Mouse (Mus musculus) embryonic stem cell, embryonic (primary cell): ENCODE results near the gene Tns2.

Experiments used
- CTCF ChIA-PET, 4 experiments: fragments of 300-600 bp in 2 of 4; fragments of 350-600 bp in 2 of 4; sonication (Branson Sonifier 250); formaldehyde crosslinking; loops; one replicate each; lab custom pipeline; 2022; ENCODE audit warnings: inconsistent platforms in 2 of 4; lab: Charles Lee
- POLR2A ChIA-PET, 4 experiments: fragments of 300-600 bp in 2 of 4; fragments of 350-600 bp in 2 of 4; sonication (Branson Sonifier 250); formaldehyde crosslinking; loops; one replicate each; lab custom pipeline; 2022; ENCODE audit warnings: antibody characterized with exemption in 4 of 4, inconsistent platforms in 1 of 4; lab: Charles Lee

Gene Tns2

DNA sequence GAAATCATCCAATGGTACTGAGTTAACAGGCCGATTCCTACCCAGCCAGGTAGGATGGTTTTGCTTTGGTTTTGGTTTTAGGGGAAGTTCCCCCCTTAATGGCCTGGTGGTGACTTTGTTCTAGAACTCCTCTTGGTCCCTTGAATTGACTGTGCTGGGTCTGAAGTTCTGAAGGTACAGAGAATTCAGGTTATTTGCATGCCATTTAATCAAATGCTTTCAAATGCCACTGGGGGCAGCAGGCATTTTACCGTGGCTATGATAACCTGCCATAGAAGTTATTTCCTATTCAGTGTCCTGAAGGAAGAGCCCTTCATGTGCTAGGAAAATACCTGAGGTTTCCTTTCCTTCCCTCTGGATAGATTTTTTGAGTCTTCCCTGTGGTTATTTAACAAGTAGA, 19.8 kb upstream of the Tns2 start:
- CTCF ChIA-PET: interaction anchor here in 3 of 4 experiments (0.6 to 2.6 kb wide), 11 partner anchors 9 to 825 kb away, joined by 3 to 7 read pairs (median 4); partner anchors contain the start of genes Tns2 (in 2 of the 3) and Spryd3 (in 1 of the 3)
- POLR2A ChIA-PET: interaction anchor here (0.8 to 4.7 kb wide), 25 partner anchors 8 to 391 kb away, joined by 3 to 125 read pairs (median 5); partner anchors contain the start of genes Spryd3 (in 3 of the 4), Tns2 (in 2 of the 4), Eif4b (in 1 of the 4) and Espl1 (in 1 of the 4)

DNA sequence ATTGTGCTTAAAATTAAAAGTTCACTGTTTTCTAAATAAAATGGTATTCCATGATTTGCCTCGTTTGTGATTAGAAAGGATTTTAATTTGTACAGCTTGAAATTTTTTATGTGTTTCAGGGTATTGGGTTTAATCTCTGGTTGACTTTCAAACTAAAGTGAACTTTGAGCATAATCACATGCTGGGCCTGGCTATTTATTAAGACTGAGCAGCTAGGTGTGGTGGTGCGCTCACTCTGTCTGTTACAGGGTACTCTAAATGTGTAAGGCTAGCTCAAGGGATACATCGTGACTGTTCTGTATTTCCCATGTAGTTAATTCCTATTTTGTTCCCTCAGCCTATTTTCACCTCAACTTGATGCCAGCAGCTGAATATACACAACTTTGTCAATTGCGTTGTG, 18.1 kb upstream of the Tns2 start:
- POLR2A ChIA-PET: interaction anchor here (0.7 to 4.7 kb wide), 31 partner anchors 7 to 389 kb away, joined by 3 to 125 read pairs (median 5); partner anchors contain the start of genes Eif4b (in 3 of the 4), Tns2 (in 3 of the 4), Mfsd5 (in 1 of the 4) and Soat2 (in 1 of the 4)
- CTCF ChIA-PET: interaction anchor here in 3 of 4 experiments (0.6 to 1.9 kb wide), 10 partner anchors 12 to 78 kb away, joined by 3 to 9 read pairs (median 3); partner anchors contain the start of genes Krt8 (in 1 of the 3), Soat2 (in 1 of the 3) and Tns2 (in 1 of the 3)

DNA sequence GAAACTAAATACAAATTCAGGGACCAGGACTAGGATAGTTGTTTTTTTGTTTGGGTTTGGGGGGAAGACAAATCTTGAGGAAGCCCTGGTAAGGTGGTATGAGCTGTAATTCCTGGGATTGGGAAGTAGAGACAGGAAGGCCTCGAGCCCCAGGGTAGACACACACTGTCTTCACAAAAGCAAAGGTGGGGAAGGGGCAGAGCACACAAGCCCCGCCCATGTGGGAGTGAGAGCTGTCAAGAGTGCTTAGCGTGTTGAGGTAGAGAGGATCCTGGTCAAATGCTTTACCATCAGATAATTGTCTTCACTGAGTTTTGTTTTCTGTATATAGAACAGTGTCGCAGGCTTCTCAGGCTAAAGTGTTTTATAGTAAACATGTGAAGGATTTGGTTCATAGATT, 17.2 kb upstream of the Tns2 start:
- ChIA-PET POLR2A (interaction anchor here in 3 of 4 experiments (0.6 to 4.7 kb wide), 22 partner anchors 8 to 322 kb away, joined by 3 to 125 read pairs (median 6); partner anchors contain the start of genes Eif4b (in 2 of the 3), Mfsd5 (in 1 of the 3), Soat2 (in 1 of the 3) and Sp1 (in 1 of the 3)), CTCF (interaction anchor here in 3 of 4 experiments (0.6 to 1.9 kb wide), 9 partner anchors 11 to 842 kb away, joined by 3 to 9 read pairs (median 4); partner anchors contain the start of genes Krt8 (in 1 of the 3), Soat2 (in 1 of the 3) and Tns2 (in 1 of the 3))

DNA sequence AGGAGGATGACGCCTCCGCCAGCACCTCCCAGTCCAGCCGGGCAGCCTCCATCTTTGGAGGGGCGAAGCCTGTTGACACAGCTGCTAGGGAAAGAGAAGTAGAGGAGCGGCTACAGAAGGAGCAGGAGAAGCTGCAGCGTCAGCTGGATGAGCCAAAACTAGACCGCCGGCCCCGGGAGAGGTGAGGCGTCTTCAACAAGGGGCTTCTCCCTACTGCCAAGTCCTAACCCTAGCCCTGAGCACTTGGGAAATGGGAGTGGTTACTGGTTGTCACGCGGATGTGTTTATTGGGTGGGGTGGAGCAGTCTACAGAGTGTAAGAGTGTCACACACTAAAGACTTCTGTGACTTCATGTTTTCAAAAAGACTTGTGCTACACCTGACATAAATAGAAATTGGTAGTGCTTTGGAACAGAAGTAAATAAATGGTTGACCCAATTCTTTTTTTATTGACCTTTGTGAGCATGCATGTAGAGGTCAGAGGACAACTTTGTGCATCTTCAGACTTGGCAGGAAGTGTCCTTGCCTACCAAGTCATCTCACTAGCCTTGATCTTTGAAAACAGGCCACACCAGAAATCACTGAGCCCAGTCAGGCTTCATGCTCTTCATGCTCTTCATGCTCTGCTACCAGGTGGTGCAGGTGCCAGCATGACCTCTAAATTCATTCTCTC, 10.2 kb upstream of the Tns2 start:
- POLR2A ChIA-PET: interaction anchor here in 2 of 4 experiments (0.6 to 11.3 kb wide), 8 partner anchors 9 to 855 kb away, joined by 3 to 127 read pairs (median 14); partner anchors contain the start of genes Spryd3 (in 1 of the 2) and Tns2 (in 1 of the 2)
- CTCF ChIA-PET: interaction anchor here in 3 of 4 experiments (0.6 to 1.8 kb wide), 3 partner anchors 10 to 135 kb away, joined by 3 to 6 read pairs (median 3); partner anchors contain the start of gene Tns2 (in 1 of the 3)

DNA sequence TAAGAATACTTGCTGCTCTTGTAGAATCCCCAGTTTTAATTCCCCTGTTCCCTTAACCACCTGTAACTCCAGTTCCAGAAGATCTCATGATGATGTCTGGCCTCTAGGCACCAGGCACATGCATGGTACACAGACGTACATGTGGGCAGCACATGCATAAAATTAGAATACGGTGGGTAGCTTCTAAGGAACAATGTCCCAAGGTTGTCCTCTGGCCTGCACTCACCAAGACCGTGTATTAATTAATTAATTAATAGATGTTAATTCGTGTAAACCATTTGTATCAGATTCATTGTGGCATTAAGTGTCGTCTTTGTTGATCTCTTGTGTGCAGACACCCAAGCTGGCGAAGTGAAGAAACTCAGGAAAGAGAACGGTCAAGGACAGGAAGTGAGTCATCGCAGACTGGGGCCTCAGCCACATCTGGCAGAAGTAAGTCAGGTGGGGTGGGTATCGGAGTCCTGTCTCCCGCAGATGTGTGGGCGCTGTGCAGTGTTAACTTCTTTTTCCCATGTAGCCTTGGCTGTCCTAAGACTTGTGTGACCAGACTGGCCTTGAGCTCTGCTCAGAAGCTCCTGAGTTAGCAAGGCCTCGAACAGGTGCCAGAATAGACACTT, 9.0 kb upstream of the Tns2 start:
- ChIA-PET POLR2A (interaction anchor here in 2 of 4 experiments (0.5 to 11.3 kb wide), 11 partner anchors 9 to 795 kb away, joined by 3 to 127 read pairs (median 4); partner anchors contain the start of genes Tns2 (in 2 of the 2) and Eif4b (in 1 of the 2)), CTCF (interaction anchor here in 2 of 4 experiments (1.0 to 2.7 kb wide), 4 partner anchors 9 to 34 kb away, joined by 3 to 10 read pairs (median 5); partner anchors contain the start of gene Tns2 (in 1 of the 2))

DNA sequence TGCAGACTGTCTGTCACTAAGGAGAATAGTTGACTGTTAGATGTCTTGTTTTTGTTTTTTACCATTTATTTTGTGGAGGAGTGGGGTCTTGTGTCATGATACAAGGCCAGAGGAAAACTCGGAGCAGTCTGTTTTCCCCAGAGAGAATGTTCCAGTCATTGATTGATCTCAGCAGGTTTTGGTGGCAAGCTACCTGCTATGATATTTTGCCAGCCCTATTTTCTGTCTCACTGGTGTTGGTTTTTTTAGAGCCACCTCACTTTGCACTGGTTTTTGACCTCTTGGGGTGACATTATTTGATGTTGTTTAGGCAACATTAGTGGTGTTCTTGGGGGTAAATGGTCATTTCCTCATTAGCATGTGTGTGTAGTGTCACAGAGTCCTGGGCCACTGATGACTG, 8.5 kb upstream of the Tns2 start:
- CTCF ChIA-PET: interaction anchor here in 3 of 4 experiments (0.6 to 2.7 kb wide), 7 partner anchors 9 to 851 kb away, joined by 3 to 10 read pairs (median 4); partner anchors contain the start of genes Spryd3 (in 1 of the 3) and Tns2 (in 1 of the 3)
- POLR2A ChIA-PET: interaction anchor here in 3 of 4 experiments (0.5 to 11.3 kb wide), 14 partner anchors 7 to 795 kb away, joined by 3 to 127 read pairs (median 4); partner anchors contain the start of genes Tns2 (in 2 of the 3), Eif4b (in 1 of the 3) and Mfsd5 (in 1 of the 3)

DNA sequence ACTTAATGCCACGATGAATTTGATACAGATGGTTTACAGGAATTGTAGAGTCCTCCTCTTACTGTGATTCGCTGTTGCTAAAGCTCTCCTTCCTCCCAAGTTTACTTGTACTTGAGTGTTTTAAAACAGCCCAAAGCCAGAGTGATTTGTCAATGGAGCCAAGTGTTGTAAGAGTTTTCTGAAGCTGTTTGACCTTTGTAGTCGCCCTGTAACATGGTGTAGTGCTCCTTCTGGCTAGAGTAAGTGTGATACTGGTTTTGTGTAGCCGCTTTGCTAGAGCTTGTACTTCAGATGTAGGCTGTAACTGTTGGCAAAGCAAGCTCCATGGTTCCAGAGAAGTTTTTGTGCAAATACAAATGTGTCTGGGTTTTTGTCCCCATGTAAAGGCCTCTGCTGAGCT, 8.0 kb upstream of the Tns2 start:
- POLR2A ChIA-PET: interaction anchor here (0.6 to 11.3 kb wide), 20 partner anchors 6 to 393 kb away, joined by 3 to 127 read pairs (median 4); partner anchors contain the start of genes Tns2 (in 2 of the 4), Csad (in 1 of the 4), Eif4b (in 1 of the 4) and Mfsd5 (in 1 of the 4)

DNA sequence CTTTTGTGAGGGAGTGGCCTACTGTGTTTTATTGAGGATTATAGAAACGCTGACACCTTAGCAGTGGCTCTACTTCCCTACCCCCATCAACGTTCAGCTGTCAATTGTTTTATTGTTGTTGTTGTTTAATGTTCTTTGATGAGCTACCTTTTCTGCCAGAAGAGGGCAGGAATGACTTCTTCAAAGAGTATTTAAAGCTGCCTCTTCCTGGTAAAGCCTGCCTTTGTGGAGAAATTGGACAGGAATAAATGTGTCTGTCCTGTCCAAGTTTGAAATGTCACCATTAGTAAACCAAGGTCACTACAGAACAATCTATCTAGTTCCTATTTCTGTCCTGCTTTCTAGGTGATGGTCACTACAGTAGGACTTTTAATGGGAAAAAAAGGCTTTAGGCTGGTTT, 6.1 kb upstream of the Tns2 start:
- CTCF ChIA-PET: interaction anchor here in 2 of 4 experiments (0.6 to 2.1 kb wide), 8 partner anchors 12 to 223 kb away, joined by 3 to 13 read pairs (median 4); no protein-coding TSS in a partner anchor
- POLR2A ChIA-PET: interaction anchor here in 2 of 4 experiments (1.3 to 11.3 kb wide), 11 partner anchors 8 to 80 kb away, joined by 3 to 127 read pairs (median 10); partner anchors contain the start of gene Eif4b (in 1 of the 2)

More for the DNA sequence above, 8.0 kb upstream of the Tns2 start:
- CTCF ChIA-PET: interaction anchor here in 3 of 4 experiments (0.5 to 2.7 kb wide), 10 partner anchors 9 to 851 kb away, joined by 3 to 10 read pairs (median 4); partner anchors contain the start of genes Spryd3 (in 1 of the 3) and Tns2 (in 1 of the 3)

DNA sequence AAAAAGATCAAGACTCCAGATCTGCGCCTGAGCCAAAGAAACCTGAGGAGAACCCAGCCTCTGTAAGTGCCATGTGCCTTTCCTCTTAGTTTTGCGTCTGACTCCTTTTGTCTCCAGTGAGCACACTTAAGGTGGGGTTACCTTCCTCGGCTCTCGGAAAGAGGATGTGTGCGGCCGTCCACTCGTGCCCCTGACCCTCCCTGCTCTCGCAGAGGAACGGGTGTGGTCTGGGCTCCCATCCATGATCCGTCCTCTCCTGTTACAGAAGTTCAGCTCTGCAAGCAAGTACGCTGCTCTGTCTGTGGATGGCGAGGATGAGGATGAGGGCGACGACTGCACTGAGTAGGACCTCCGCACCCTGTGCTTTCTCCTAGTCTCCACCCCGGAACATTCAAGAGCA, 5.2 kb upstream of the Tns2 start:
- ChIA-PET CTCF (interaction anchor here in 2 of 4 experiments (0.6 to 2.1 kb wide), 4 partner anchors 12 to 152 kb away, joined by 3 to 13 read pairs (median 4); no protein-coding TSS in a partner anchor), POLR2A (interaction anchor here in 3 of 4 experiments (1.1 to 11.3 kb wide), 9 partner anchors 8 to 22 kb away, joined by 3 to 127 read pairs (median 10); partner anchors contain the start of gene Eif4b (in 1 of the 3))

DNA sequence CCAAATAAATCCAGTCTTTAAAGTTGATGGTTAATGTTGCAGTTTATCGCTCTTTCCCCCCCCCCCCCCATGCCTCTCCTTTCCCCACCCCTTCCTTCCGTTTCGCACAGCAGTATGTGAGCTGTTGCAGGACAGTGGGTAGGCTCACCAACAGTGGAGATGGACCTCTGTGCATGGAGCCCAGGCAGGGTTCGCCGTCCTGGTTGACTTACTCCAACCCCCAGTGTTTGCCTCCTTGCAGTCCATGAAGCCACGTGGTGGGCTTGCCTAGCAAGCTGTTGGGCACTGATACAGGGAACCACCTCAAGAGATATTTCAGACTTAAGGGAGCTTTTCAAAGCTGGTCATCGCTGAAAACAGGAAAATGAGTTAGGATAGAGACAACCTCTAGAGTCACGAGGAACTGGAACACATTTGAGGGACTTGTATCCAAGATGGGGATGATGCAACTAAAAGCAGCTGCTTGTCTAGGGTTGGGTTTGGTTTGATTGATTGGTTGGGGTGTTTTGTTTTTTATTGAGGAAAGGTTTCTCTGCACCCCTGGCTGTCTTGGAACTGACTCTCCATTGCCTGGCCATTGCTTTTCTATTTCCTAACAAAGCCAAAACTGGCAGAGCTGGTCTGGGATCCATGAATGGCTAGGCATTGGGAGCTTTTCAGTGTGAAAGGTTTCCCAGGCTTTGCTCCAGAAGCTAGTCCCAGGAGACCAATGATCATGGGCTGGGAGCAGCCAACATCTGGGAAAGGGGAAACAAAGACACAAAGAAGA, 2.9 kb upstream of the Tns2 start:
- CTCF ChIA-PET: interaction anchor here (0.7 to 3.6 kb wide), 7 partner anchors 10 to 113 kb away, joined by 3 to 22 read pairs (median 4); no protein-coding TSS in a partner anchor
- POLR2A ChIA-PET: interaction anchor here (0.6 to 9.8 kb wide), 21 partner anchors 8 to 574 kb away, joined by 3 to 112 read pairs (median 5); partner anchors contain the start of genes Eif4b (in 2 of the 4) and Soat2 (in 1 of the 4)

DNA sequence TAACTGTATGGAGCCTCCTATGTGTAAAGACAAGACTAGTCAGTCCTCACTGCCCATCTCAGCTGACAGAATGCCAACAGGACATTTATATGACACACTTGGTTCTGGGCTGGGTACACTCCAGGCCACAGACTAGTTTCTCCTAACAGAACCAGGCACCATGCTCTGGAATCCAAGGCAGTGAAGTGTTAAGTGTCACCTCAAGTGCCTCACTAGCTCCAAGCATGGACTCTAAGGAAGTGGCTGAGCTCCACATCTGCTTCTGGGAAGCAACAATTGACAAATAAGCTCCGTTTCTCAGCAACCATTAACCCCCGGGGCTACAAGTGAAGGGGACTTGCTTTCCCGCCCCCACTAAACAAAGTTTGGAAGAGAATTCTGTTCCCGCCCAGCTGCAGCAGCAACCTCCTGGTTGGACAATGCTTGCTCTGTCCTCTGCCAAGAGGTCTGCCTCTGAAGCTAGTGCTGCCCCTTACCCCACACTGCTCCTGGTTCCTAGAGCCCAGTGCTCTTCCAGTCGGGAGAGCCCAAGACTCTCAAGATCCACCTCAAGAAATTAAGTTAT, 2.1 kb upstream of the Tns2 start:
- ChIA-PET POLR2A (interaction anchor here (0.8 to 9.8 kb wide), 20 partner anchors 7 to 573 kb away, joined by 3 to 112 read pairs (median 6); partner anchors contain the start of genes Eif4b (in 2 of the 4) and Soat2 (in 1 of the 4)), CTCF (interaction anchor here (0.5 to 3.6 kb wide), 10 partner anchors 9 to 420 kb away, joined by 3 to 31 read pairs (median 5); no protein-coding TSS in a partner anchor)

DNA sequence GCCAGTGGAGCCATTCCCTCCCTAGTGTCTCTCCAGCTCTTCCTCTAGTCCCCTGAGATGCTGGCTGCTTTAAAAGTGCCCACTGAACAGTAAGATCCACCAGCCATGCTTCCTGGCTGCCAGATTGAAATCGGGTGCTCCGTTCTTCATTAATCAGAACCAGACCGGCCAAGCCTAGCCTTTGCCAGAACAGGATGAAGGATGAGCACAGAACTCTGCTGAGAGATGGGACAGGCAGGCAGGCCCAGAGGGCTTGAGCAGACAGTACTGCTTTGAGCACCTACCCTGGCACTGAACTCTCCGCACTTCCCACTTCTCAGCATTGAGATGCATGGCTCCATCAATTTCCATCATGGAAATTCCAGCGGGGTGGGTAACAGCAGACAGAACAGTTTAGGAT, 953 bp upstream of the Tns2 start:
- CTCF ChIA-PET: interaction anchor here (0.6 to 3.6 kb wide), 12 partner anchors 8 to 1047 kb away, joined by 3 to 31 read pairs (median 6); partner anchors contain the start of gene Spryd3 (in 1 of the 4)
- POLR2A ChIA-PET: interaction anchor here (0.8 to 9.8 kb wide), 22 partner anchors 8 to 843 kb away, joined by 3 to 112 read pairs (median 6); partner anchors contain the start of genes Eif4b (in 2 of the 4), Spryd3 (in 2 of the 4) and Soat2 (in 1 of the 4)

DNA sequence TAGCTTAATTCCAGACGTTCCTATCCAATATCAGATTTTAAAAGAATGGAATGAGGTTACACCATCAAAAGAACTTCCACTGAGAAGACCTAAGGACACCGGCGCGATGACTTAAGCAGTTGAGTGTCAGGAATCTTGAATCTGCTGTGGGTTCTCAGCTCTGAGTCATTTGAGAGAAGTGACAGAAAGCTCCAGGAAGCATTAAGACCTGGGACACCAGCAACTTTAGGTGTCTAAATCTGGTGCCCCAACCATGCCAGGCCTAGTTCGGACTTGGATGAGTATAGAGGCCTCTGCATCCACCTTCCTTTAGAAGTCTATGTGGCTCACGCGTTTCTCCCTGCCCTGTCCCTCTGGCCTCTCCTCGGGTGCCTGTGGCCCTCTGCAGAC, 447 bp upstream of the Tns2 start:
- ChIA-PET CTCF (interaction anchor here (0.6 to 3.6 kb wide), 23 partner anchors 8 to 1047 kb away, joined by 3 to 31 read pairs (median 6); partner anchors contain the start of genes Krt8 (in 1 of the 4) and Spryd3 (in 1 of the 4)), POLR2A (interaction anchor here (0.6 to 9.8 kb wide), 33 partner anchors 8 to 844 kb away, joined by 3 to 112 read pairs (median 5); partner anchors contain the start of genes Eif4b (in 4 of the 4), Soat2 (in 2 of the 4), Spryd3 (in 2 of the 4) and Igfbp6 (in 1 of the 4))

DNA sequence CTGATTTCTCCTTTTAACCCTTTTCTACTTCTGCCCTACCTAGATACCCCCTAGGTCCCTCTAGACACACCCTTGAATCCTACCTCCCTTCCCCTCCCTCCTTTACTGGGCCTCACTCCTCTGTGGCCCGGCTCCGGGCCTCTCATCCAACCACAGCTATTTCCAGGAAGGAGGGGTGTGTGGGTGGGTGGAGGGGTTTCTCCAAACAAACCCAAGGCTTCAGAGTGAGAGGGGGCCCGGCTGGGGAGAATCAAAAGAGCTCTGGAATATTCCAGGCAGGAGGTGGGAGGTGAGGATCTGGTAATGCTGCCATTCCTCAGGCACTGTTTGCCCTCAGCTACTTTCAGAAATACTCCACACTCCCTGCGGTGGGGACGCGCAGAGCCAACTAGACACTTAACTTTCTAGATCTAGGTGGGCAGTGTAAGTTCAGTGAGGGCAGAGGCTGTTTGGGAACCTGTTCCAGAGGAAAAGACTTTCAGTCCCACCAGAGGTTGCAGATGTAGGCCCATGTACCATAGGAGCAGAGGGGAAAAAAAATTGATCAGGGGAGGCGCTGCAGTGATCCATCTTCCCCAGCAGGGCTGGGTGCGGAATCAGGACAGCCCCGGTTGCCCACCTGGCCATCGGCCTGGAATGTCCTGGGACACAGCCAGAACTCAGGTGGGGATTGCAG, 921 bp downstream of the Tns2 start:
- POLR2A ChIA-PET: interaction anchor here (0.5 to 9.8 kb wide), 39 partner anchors 8 to 825 kb away, joined by 3 to 112 read pairs (median 4); partner anchors contain the start of genes Eif4b (in 4 of the 4), Aaas (in 1 of the 4), Atp5g2 (in 1 of the 4) and Soat2 (in 1 of the 4)
- CTCF ChIA-PET: interaction anchor here (0.6 to 3.3 kb wide), 51 partner anchors 8 to 508 kb away, joined by 3 to 31 read pairs (median 4); partner anchors contain the start of genes Spryd3 (in 2 of the 4) and Eif4b (in 1 of the 4)
